Mouse (Mus musculus): Measurements from ENCODE around the gene Srd5a2. TPM values are rescaled to one million over a fixed set of nuclear protein-coding genes. Genes with fewer than 3 reads are reported as not detected.

Srd5a2 gene
- polyA plus RNA-seq (2015; fragmentation: Nextera tagmentation; extraction: Ambion mirVana) = 6.8 and 12.9 TPM in 2 replicates

GRCm38 (mm10) chr17:74047210-74048082 is at the start of gene Srd5a2:
Gene Srd5a2 (minus strand): TSS chr17:74047916.

Other genes starting within 250 kb of the Srd5a2 start
- 24.6 and 46.9 TPM in 2 replicates for gene Ehd3, start 243.8 kb downstream of the Srd5a2 start, polyA plus RNA-seq (2015; fragmentation: Nextera tagmentation; extraction: Ambion mirVana)
- 18.2 and 43.2 TPM in 2 replicates for gene Xdh, start 97.7 kb downstream of the Srd5a2 start, polyA plus RNA-seq (2015; fragmentation: Nextera tagmentation; extraction: Ambion mirVana)
- gene Memo1, start 247.6 kb upstream of the Srd5a2 start, polyA plus RNA-seq (2015; fragmentation: Nextera tagmentation; extraction: Ambion mirVana) = 77.2 and 91.3 TPM in 2 replicates